Mouse (Mus musculus) NIH3T3 (cell line): ENCODE measurements around the gene Tmem156.
"Not testable (repeated sequence)": the region's sequence is repeated elsewhere in the genome, so short reads cannot be mapped to it uniquely, and the experiment has no call there.

Source experiments
- DNase-seq: peaks from one replicate; pipeline ENCODE4 v3.0.0-alpha.2; 2012; ENCODE audit warnings: low read depth

Gene Tmem156

GRCm38 (mm10) chr5:65091921-65092320 is at the start of gene Tmem156:
Gene Tmem156 (minus strand): TSS chr5:65092132.
- peak; percentile 31 for DNase-seq

DNA sequence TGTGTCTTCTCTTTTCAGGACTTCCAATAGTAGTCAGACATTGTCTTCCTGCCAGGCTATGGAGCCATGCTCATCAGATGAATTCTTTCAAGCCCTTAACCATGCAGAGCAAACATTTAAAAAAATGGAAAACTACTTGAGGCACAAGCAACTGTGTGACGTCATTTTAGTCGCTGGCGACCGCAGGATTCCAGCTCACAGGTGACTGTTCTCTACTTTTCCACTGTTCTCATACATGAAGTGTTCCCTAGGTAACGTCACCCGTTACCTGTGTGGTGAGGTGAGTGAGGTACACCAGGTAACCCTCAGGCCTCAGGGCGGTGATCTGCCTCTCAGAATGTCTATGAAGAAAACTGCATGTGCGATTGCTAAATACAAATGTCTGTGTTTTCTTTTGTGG is 49.3 kb upstream of the Tmem156 start:
- DNase-seq: no peak

DNA sequence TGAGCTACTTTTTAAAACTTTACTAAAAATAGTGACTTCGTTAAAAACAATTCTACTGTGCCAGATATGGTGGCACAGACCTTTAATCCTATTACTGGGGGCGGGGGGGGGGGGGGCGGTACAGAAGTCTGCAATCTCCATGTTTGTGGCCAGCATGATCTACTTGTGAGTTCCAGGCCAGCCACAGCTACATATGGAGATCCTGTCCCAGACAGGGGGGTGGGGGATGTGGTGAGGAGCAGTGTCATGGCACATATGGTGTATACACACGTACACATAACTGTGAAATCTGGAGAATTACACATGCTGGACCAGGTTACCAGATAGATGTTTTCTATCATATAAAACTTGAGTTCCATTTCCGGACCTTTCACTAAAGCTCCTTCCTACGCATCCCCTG is 45.1 kb upstream of the Tmem156 start:
- DNase-seq: no peak

DNA sequence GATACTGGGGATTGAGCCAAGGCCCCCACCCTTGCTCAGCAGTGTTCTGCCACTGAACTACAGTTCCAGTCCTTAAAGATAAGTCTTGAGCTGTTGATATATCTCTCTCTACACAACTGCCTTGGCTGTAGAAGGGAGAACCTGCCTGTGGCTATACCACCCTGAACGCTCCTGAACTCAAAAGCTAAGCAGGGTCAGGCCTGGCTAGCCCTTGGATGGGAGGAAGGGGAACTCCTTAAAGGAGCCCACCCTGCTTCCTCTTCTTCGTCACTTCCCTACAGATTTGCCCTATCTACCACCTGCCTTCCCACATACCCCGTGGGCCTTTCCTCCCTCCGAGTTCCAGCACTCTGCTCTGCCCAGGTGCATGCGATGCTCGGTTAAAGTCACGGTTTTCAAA is 44.2 kb upstream of the Tmem156 start:
- DNase-seq: no peak

GRCm38 (mm10) chr5:65131211-65131879 is 39.4 kb upstream of the Tmem156 start:
- DNase-seq: no peak

- DNase-seq: no peak
Observed at GRCm38 (mm10) chr5:65130528-65131210, 38.7 kb upstream of the Tmem156 start.

DNA sequence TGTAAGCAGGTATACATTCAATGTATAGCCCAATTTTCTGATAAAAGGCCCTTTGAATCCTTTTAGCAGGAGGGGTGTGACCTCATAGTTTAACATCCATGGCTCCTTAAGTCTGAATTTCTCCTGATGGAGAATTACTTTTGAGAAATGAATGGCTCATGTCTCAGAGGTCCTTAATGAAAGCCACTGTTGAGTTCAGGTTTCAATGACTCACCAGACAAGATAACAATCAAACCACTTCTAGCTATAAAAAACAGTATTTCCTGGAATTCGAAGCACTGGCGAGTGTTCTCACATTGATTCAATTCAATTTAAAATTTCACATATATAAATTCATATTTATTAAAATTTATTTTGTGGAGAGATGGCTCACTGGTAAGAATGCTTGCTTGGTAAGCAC is 36.5 kb upstream of the Tmem156 start:
- DNase-seq: peak; percentile 43

DNA sequence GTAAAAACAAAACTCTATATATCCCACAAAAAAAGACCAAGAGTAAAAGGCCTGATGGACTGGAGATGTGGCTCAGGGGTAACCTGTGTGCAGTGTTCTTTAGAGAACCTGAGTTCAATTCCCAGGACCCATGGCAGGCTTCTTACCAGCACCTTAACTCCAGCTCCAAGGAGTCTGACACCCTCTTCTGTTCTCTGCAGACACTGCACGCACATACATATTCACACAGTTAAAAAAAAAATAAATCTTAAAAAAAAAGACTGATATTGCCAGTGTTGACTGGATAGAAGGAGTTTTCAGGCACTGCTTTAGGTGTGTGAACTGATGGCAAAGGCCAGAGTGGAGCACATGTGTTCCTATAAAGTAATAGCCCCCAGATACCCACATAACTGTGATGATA is 34.2 kb upstream of the Tmem156 start:
- DNase-seq: no peak

DNA sequence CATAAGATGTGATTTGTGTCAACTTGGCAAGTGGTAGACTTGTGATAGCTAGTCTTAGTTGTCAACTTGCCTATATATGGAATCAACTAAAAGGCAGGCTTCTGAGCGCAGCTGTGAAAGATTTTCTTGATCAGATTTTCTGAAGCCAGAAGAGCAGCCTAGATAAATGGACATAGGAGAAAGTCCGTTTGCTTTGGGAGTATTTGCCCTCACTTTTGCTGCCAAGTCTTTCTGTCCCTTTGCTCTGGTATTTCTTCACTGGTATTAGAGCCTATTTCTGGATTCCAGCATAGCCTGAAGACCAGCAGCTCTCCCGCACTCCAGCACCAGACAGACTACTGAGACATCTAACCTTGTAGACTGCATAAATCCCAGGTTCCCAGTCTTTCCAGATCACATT is 30.7 kb upstream of the Tmem156 start:
- no peak for DNase-seq

- DNase-seq: no peak
Observed at GRCm38 (mm10) chr5:65119918-65120317, 28.0 kb upstream of the Tmem156 start.

DNA sequence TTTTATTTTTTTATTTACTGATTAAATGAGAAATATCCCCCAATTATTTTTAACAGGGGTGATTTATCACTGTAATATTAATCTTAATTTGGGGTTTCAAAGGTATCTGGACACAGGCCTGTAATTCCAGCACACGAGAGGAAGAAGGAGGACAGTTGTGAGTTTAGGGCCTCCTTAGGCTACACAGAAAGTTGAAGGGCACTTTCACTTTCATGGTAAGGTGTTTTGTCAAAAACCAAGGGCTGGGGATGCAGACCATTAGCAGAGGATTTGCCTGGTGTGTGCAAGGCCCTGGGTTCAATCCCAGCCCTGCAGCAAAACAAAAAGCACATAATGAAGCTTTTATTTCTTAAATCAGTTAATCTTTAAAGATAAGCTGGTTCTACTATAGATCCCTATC is 27.6 kb upstream of the Tmem156 start:
- DNase-seq: no peak

DNA sequence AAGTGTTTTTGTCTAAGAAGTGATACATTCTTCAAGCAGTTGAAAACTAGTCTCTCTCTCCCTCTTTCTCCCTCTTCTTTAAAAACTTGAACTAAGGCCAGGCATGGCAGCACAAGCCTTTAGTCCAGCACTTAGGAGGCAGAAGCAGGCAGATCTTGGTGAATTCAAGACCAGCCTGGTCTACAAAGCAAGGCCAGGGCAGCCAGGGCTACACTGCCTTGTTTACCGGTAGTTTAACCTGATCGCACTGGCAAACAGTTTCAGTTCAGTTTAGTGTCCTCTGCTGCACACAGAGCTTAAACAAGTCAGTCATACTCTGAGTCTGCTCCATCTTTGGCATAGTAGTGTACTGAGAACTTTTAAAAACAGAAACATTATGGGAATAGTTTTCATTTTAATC is 24.9 kb upstream of the Tmem156 start:
- DNase-seq: no peak

- DNase-seq: no peak
Observed at GRCm38 (mm10) chr5:65113323-65113722, 21.4 kb upstream of the Tmem156 start.

DNA sequence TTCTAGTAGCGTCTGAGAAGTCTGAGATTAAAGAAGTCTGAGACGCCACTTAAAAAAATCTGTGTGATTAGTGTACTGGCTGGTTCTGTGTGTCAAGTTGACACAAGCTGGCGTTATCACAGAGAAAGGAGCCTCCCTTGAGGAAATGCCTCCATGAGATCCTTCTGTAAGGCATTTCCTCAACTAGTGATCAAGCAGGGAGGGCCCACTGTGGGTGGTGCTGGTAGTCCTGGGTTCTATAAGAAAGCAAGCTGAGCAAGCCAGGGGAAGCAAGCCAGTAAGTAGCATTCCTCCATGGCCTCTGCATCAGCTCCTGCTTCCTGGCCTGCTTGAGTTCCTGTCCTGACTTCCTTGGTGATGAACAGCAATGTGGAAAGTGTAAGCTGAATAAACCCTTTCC is 20.3 kb upstream of the Tmem156 start:
- not testable (repeated sequence) for DNase-seq

GRCm38 (mm10) chr5:65107773-65108432 is 16.0 kb upstream of the Tmem156 start:
- DNase-seq: peak; percentile 58

- peak; percentile 92 for DNase-seq
Observed at GRCm38 (mm10) chr5:65106876-65107772, 15.2 kb upstream of the Tmem156 start, which contains the start of gene Klhl5. Gene Klhl5 (plus strand): TSS chr5:65107539.

DNA sequence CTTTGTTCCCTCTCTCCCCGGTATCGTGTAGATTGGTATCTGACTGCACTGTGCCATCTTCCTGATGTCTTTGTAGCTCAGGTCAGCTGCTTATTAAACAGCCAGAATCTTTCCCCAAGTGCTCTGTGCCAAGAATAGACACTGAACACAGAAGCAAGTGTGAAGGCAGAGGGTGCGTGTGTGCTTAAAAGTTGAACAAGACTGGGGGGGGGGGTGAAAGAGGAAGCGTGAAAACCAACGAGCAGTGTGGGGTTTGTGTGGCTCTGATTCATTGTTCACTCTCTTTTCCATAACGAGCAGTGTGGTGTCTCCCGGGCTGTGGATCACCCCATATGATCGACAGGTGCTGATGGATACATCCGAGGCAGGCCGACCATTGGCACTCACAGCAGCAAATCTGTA is 10.7 kb upstream of the Tmem156 start:
- no peak for DNase-seq

DNA sequence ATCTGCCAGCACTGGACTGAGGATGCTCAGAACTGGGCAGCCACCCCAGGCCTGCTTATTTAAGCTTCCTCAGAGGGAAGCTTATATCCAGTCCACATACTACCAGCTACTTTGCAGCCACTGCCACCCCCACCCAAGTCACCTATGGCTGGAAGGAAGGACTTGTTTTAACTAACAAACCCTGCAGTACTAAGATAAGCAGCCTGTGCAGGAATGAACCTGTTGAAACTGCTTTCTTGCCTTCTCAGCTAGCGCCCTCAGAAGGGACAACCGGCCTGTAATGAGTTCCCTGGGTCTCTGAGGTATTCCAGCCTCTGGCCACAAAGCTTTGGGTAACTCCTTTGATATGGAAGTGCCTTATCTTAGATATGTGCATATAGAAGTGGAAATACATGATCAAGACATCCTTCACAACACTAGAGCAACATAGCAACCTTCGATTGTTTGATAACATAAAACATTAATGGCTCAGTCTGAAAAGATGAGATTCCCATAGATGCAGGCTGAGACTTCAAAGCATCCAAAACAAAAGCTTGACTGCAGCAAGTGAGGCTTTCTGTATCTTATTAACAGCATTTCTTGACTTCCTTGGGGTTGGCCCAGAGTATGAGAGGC is 10.2 kb upstream of the Tmem156 start:
- DNase-seq: no peak

DNA sequence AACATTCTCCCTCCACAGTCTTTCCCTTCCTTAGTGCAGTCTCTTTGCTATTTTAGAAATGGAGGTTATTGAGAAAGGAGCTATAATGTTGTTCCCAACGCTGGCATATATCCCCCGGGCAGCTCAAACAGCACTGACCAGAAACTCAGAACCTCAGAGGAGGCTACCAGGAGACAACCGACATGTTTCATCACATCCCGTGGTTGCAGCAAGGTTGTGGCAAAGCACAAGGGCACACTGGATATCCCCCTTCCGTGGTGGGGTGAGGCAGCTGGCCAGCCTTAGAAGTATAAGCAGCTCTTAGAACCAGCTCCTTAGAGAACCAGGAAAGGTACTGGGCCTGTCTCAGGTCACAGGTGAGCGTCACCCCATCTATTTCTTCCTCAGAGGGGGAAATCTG is 9.7 kb upstream of the Tmem156 start:
- no peak for DNase-seq

- DNase-seq: no peak
Observed at GRCm38 (mm10) chr5:65101209-65101608, 9.3 kb upstream of the Tmem156 start.

DNA sequence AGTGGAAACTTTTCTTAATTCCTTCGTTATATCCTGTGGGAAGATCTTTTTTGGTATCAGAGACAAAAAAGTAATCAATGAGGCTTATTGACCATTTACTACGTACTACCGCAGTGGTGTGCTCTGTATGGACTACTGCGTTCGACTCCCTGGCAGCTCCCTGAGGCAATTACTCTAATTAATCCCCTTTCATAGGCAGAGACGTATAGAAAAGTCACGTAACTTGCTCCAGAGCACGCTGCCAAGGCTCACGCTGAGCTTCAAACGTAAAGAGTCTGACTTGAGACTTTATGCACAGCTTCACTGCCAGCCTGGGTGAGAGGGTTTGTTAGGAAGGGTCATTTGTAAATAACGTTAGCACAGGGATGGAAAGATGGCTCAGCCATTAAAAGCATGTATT is 8.1 kb upstream of the Tmem156 start:
- DNase-seq: no peak

GRCm38 (mm10) chr5:65097457-65097856 is 5.5 kb upstream of the Tmem156 start:
- DNase-seq: no peak
